Mouse (Mus musculus) stomach, postnatal 0 days (tissue): ENCODE data around the gene Olfr735.

Experiments
- CTCF ChIP-seq: IDR thresholded peaks from 2 replicates; pipeline ENCODE4 v1.5.1; 2016; ENCODE audit warnings: antibody characterized with exemption, low read depth, mild to moderate bottlenecking, moderate library complexity
- EP300 ChIP-seq: optimal IDR thresholded peaks from 2 replicates; pipeline ENCODE3; 2016; ENCODE audit warnings: antibody characterized with exemption

GRCm38 (mm10) chr14:50380863-50381262 lies 32.2 kb upstream of the Olfr735 start, which contains the start of gene Olfr736:
- TF ChIP-seq CTCF, result no peak
- no peak for TF ChIP-seq EP300
